Mouse (Mus musculus): ENCODE results near the gene Sipa1.
A peak's percentile ranks its signal among the peaks of the same experiment; 100 is the strongest.

Sipa1 gene

DNA sequence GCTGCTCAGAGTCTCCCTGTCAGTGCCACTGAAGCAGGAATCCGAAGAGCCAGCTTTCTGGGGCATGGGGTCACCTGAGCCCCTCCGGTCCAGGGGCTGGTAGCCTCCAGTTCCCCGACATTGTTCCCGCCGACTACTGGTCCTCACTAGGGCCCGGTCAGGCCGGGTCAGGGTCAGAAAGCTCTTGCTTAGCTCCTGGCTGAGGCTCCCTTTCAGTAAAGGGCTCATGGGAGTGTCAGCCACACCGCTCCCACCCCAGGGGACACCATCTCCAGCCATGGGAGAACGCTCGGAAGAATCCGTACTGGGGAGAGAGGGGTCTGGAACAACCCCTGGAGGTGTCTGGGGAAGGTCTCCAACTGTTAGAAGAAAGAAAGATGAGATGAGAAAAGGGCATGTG is 22.4 kb upstream of the Sipa1 start:
- DNase-seq = no peak

GRCm38 (mm10) chr19:5685431-5685830 is 21.9 kb upstream of the Sipa1 start:
- no peak for DNase-seq

- no peak for DNase-seq
These were observed 21.5 kb upstream of the Sipa1 start for GRCm38 (mm10) chr19:5684985-5685384.

- no peak for DNase-seq
These were observed 20.7 kb upstream of the Sipa1 start for GRCm38 (mm10) chr19:5684236-5684635.

DNA sequence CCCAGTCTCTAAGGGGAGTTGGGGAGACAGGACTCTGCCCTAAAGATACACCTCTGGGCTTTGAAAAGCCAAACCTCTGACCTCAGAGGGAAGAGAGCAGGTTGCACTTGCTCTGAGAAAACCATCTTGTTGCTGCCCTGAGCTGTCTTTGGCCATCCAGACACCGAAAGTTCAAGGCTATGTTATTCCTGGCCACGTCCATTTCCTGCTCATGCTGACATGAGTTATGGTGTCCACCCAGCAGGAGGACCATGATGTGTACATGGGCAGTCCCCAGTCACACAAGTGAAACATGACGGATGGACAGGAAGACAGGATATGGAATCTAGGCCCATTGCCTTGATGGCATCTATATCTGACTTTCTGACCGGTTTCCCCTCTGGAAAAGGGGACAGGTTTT is 16.9 kb upstream of the Sipa1 start:
- DNase-seq = no peak

- no peak for DNase-seq
These were observed 4.9 kb upstream of the Sipa1 start for GRCm38 (mm10) chr19:5668372-5668771.

DNA sequence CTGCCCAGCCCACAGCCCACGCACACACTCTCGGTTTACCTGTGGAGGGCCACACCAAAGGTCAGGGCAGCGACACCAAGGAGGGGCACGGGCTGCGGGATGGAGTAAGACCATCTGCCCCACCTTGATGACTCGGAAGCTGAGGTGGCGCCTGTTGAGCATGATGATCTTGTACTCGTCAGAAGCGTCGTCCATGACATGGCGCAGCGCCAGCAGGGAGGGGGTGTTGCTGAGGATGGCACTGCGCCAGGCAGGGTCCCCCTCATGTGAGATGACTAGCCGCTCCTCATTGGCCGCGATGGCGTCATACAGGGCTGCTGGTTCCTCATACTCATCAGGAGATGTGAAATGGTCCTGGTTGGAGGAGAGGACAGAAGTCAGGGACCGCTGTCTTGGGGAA is 2.9 kb upstream of the Sipa1 start:
- no peak for DNase-seq

GRCm38 (mm10) chr19:5665465-5665864 is 2.0 kb upstream of the Sipa1 start:
- DNase-seq = no peak

- DNase-seq = no peak
These were observed 1.3 kb upstream of the Sipa1 start for GRCm38 (mm10) chr19:5664669-5665257.

GRCm38 (mm10) chr19:5662310-5662709 is 1.2 kb downstream of the Sipa1 start:
- no peak for DNase-seq

GRCm38 (mm10) chr19:5660942-5661751 is 2.4 kb downstream of the Sipa1 start:
- DNase-seq = no peak

- no peak for DNase-seq
These were observed 8.7 kb downstream of the Sipa1 start for GRCm38 (mm10) chr19:5654720-5655298.

- DNase-seq = no peak
These were observed 9.4 kb downstream of the Sipa1 start for GRCm38 (mm10) chr19:5653969-5654719.

- no peak for DNase-seq
These were observed 10.9 kb downstream of the Sipa1 start for GRCm38 (mm10) chr19:5652570-5652969.

DNA sequence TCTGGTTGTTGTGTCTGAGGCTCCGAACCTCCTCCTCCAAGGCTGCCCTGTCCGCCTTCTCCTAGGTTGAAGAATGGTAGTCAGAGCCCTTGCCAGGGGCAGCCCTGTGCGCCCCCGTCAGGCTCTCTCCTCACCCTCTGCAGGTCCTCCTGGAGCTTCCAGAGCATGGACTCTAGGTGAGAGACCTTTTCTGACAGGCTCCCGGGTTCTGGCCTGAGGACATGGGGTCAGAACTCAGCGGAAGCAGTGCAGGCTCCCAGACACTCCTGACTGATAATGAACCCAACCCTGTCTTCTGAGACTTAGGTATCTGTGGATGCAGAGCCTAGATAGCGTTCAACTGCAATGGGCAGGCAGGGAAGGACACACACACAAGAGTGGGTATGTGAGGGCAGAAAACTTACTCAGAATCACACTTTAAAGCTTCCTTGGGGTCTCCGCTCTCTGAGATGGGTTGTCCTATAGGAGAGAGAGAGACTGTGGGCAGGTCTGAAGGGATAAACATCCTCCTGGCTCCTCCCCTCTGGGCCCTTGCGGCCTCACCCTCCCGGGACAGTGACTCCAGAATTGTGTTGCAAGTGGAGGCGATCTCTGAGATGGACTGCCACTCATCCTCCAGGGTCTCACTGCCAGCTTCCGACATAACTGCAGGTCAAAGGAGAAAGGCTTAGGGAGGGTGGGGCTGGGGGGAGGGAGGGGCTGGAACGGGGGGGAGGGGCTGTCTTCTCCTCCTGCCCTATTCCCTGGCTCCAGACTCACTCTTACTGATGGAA is 11.8 kb downstream of the Sipa1 start:
- DNase-seq = no peak

DNA sequence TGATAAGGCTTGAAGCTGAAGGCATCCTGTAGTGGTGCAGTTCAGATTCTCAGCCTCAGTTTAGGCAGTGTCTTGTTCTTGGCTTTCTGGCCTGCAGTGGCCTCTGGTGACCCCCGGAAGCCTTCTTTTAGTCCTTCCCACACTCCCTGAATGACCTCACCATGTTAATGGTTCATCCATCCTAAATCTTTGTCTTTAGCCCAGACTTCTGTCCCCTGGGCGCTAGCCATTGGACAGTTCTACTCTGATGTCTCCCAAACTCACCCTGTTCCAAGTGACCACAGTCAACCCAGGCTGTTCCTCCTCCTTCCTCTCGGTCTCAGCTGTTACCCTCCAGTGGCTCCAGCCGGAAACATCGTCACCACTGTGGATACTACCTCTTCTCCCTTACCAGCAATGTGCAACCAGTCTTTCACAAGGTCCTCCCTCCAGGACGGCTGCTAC is 14.2 kb downstream of the Sipa1 start:
- DNase-seq = no peak

GRCm38 (mm10) chr19:5648401-5649297 is 14.9 kb downstream of the Sipa1 start:
- peak; percentile 67 for DNase-seq

DNA sequence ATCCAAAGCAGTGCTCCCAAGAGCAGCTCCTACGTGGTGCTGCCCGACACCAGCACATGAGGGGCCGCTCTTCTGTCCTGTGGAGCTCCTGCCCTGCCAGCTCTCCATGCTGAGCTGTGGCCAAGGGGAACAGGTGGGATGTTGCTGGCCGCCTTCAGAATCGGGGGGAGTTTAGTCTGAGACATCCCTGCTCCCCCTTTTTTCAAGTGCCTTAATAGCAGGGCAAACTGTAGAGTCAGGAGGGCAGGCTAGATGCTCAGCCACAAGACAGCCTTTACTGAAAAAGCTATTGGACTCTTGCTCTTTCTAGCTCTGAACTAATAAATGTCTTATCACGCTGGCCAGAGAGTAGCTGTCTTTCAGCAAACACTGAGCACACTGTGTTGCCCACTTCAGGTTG is 15.7 kb downstream of the Sipa1 start:
- no peak for DNase-seq

GRCm38 (mm10) chr19:5646731-5647330 is 16.7 kb downstream of the Sipa1 start:
- no peak for DNase-seq

GRCm38 (mm10) chr19:5645280-5645679 is 18.2 kb downstream of the Sipa1 start:
- DNase-seq = no peak

DNA sequence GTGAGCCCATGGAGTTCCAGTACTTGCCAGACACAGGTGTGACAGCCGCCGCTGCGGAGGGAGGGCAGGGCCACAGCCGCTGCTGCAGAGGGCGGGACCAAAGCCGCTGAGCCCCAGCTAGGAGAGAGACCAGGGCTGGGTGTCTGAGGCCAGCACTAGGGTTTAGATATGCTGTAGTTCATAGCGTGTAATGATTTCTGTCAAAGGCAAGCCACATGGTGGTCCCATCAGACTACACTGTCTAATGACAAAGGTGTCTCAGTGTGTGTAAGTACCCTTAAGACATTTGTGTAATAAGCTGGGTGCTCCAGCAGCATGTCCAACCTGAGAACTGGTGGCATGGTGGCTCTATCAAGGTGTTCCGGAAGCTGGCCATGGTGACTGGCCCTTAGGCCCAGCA is 21.9 kb downstream of the Sipa1 start:
- DNase-seq = no peak

Data from cerebellum, adult 9-10 months (tissue).